Mouse (Mus musculus) stomach, embryonic 16.5 days (tissue): Measurements from ENCODE around the gene Parp12. TPM values are rescaled to one million over a fixed set of nuclear protein-coding genes. Genes with fewer than 3 reads are reported as not detected.

Experiments
- ATAC-seq: fragments of 200-750 bp; cut with Nextera tagmentation; 2 replicates; pipeline ENCODE4 v1.8.0; 2017; ENCODE audit warnings: moderate number of reproducible peaks, moderate TSS enrichment; ENCODE audit not compliant: insufficient read depth, low FRiP score
- H3K27ac ChIP-seq: fragments of 300-500 bp; sonication (generic); 2 replicates; pipeline ENCODE4 v1.5.1; 2014; ENCODE audit warnings: low read length
- H3K27me3 ChIP-seq: fragments of 300-500 bp; sonication (generic); 2 replicates; pipeline ENCODE4 v1.6.1; 2014; ENCODE audit warnings: low read length, control low read depth, mixed read lengths; ENCODE audit not compliant: control insufficient read depth, insufficient read depth
- H3K36me3 ChIP-seq: fragments of 300-500 bp; sonication (generic); 2 replicates; pipeline ENCODE4 v1.6.1; 2014; ENCODE audit warnings: low read length; ENCODE audit not compliant: control insufficient read depth, insufficient read depth
- H3K4me1 ChIP-seq: fragments of 300-500 bp; sonication (generic); 2 replicates; pipeline ENCODE4 v1.6.1; 2014; ENCODE audit warnings: low read length, control low read depth, mixed read lengths; ENCODE audit not compliant: control insufficient read depth, insufficient read depth
- H3K4me2 ChIP-seq: fragments of 300-500 bp; sonication (generic); 2 replicates; pipeline ENCODE4 v1.6.1; 2014; ENCODE audit warnings: low read depth, low read length, mixed read lengths
- H3K4me3 ChIP-seq: fragments of 300-500 bp; sonication (generic); replicated peaks from 2 replicates; pipeline ENCODE4 v1.5.1; 2014; ENCODE audit warnings: mild to moderate bottlenecking, low read length
- H3K9ac ChIP-seq: fragments of 300-500 bp; sonication (generic); 2 replicates; pipeline ENCODE4 v1.6.1; 2014; ENCODE audit warnings: low read length
- H3K9me3 ChIP-seq: fragments of 300-500 bp; sonication (generic); replicated peaks from 2 replicates; pipeline ENCODE4 v1.6.1; 2016; ENCODE audit warnings: low read length, control low read depth; ENCODE audit not compliant: control insufficient read depth
- WGBS: fragments of 180-500 bp; shearing (Covaris S2); extraction: QIAGEN DNeasy Blood & Tissue Kit; methylation state at CpG from one replicate; pipeline ENCODE4 v1.1.7; 2014; 5-methylcytosine and 5-hydroxymethylcytosine counted together
- polyA plus RNA-seq: library from polyadenylated mRNA; unstranded; fragments of >200 nt; fragmentation: Nextera tagmentation; extraction: Ambion mirVana; gene quantifications from 2 replicates; pipeline ENCODE4 v1.2.1, GENCODE M21; 2015

Parp12 gene
- polyA plus RNA-seq, 1 experiment from 2014 or later, result 9.7 TPM

GRCm38 (mm10) chr6:39061180-39061579, 57.0 kb downstream of the Parp12 start:
- no peak for ATAC-seq
- Histone ChIP-seq H3K4me1 (peaks cover 16% of the 10 kb centered on the region), H3K27me3 (no peaks in the 10 kb centered on the region), H3K9ac (no peak overlapping the region), H3K27ac (0 out of 2 replicates have a peak overlapping the region, but pooled peaks have one; percentile 21), H3K4me2 (no peak overlapping the region), H3K36me3 (no peaks in the 10 kb centered on the region), H3K4me3 (no peak overlapping the region), H3K9me3 (no peaks in the 10 kb centered on the region)
- WGBS, result 25% methylated on average over 4 of the region's 4 CpGs

- no peaks in the 10 kb centered on the region for H3K27me3 ChIP-seq
- WGBS, result 29% methylated on average over 12 of the region's 12 CpGs
- H3K4me3 ChIP-seq, result no peak overlapping the region
- H3K4me2 ChIP-seq, result no peak overlapping the region
- H3K36me3 ChIP-seq, result no peaks in the 10 kb centered on the region
- H3K9ac ChIP-seq, result no peak overlapping the region
- H3K4me1 ChIP-seq, result peaks cover 20% of the 10 kb centered on the region
- ATAC-seq, result peak; percentile 51; the same call in 1 of the 2 replicates
- peak overlapping the region; percentile 64 for H3K27ac ChIP-seq
- H3K9me3 ChIP-seq, result no peaks in the 10 kb centered on the region
Observed at GRCm38 (mm10) chr6:39059547-39060497, 58.3 kb downstream of the Parp12 start.

- Histone ChIP-seq H3K27ac (peak overlapping the region; percentile 64), H3K4me2 (no peak overlapping the region), H3K4me3 (no peak overlapping the region), H3K9me3 (no peaks in the 10 kb centered on the region), H3K4me1 (peaks cover 20% of the 10 kb centered on the region), H3K9ac (no peak overlapping the region), H3K27me3 (no peaks in the 10 kb centered on the region), H3K36me3 (no peaks in the 10 kb centered on the region)
- WGBS, result 19% methylated on average over 3 of the region's 3 CpGs
- ATAC-seq, result no peak
Observed at GRCm38 (mm10) chr6:39058936-39059335, 59.2 kb downstream of the Parp12 start.

- Histone ChIP-seq H3K27me3 (no peaks in the 10 kb centered on the region), H3K36me3 (no peaks in the 10 kb centered on the region), H3K4me1 (peaks cover 20% of the 10 kb centered on the region), H3K4me3 (no peak overlapping the region), H3K9me3 (no peaks in the 10 kb centered on the region), H3K9ac (no peak overlapping the region), H3K27ac (no peak overlapping the region), H3K4me2 (no peak overlapping the region)
- ATAC-seq, result no peak
- 48% methylated on average over 3 of the region's 3 CpGs for WGBS
Observed at GRCm38 (mm10) chr6:39058389-39058788, 59.8 kb downstream of the Parp12 start.

GRCm38 (mm10) chr6:39057161-39057560, 61.0 kb downstream of the Parp12 start:
- no peaks in the 10 kb centered on the region for H3K36me3 ChIP-seq
- ATAC-seq, result no peak
- 77% methylated on average over 1 of the region's 1 CpGs for WGBS

DNA sequence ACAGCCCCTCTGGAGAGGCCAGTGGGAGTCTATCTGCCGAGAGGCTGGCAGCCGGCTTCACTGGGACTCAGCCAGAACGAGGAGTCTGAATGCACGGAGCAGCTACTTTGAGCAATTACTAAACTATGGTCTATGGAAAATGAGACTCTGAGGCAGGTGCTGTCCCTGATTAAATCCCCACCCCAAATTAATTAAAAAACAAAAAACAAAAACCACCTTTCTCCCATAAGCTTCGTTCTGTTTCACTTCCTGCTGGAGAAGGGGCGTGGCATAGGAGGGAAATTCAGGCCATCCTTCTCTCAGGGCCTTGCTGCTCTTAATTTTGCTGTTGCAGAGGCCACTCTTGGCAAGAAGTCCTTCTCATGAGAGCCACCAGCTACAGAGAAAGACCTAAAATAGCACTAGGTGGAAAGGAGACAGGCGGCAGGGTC, 62.3 kb downstream of the Parp12 start:
- Histone ChIP-seq H3K9ac (peak overlapping the region; percentile 34), H3K27me3 (no peaks in the 10 kb centered on the region), H3K4me3 (no peak overlapping the region), H3K4me1 (peaks cover 18% of the 10 kb centered on the region), H3K9me3 (no peaks in the 10 kb centered on the region), H3K4me2 (no peak overlapping the region), H3K27ac (no peak overlapping the region), H3K36me3 (no peaks in the 10 kb centered on the region)
- no peak for ATAC-seq
- WGBS, result 48% methylated on average over 7 of the region's 7 CpGs

More at GRCm38 (mm10) chr6:39057161-39057560, 61.0 kb downstream of the Parp12 start:
- Histone ChIP-seq H3K4me2 (no peak overlapping the region), H3K9ac (no peak overlapping the region), H3K27me3 (no peaks in the 10 kb centered on the region), H3K27ac (no peak overlapping the region), H3K4me3 (no peak overlapping the region), H3K4me1 (peaks cover 20% of the 10 kb centered on the region), H3K9me3 (no peaks in the 10 kb centered on the region)

DNA sequence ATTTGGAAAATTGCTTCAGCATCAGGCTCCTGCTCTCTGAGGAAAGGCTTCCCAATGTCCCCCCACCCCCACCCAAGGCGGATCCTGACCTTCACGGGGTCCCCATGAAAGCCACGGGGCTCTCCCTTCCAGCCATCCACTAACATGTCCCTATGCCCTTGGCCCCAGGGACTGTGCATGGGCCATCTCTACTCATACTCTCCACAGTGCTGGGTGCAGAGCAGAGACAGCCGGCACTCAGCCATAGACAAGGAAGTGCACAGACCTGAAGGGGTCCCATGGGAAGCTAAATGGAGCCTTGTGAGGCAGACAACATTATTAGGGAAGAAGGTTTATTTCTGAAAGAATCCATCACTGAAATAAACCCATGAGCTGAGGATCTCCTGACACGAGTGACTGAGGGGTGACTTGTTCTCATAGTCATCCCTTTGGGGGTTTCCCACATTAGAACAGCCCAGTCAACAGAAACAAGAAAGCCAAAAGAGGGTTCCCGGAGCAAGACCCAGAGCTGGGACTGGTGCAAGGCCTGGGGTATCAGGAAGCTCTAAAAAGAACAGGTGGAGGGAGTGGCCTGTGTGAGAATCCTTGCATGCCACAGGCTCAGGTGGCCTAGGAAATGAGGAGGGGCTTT, 63.2 kb downstream of the Parp12 start:
- H3K27me3 ChIP-seq, result no peaks in the 10 kb centered on the region
- H3K4me2 ChIP-seq, result no peak overlapping the region
- H3K9me3 ChIP-seq, result no peaks in the 10 kb centered on the region
- ATAC-seq, result no peak
- H3K9ac ChIP-seq, result no peak overlapping the region
- H3K36me3 ChIP-seq, result no peaks in the 10 kb centered on the region
- peaks cover 22% of the 10 kb centered on the region for H3K4me1 ChIP-seq
- 76% methylated on average over 6 of the region's 6 CpGs for WGBS
- no peak overlapping the region for H3K4me3 ChIP-seq
- no peak overlapping the region for H3K27ac ChIP-seq

GRCm38 (mm10) chr6:39054206-39054864, 63.8 kb downstream of the Parp12 start:
- WGBS, result 83% methylated on average over 13 of the region's 13 CpGs
- Histone ChIP-seq H3K9me3 (no peaks in the 10 kb centered on the region), H3K4me3 (no peak overlapping the region), H3K9ac (0 out of 2 replicates have a peak overlapping the region, but pooled peaks have one; percentile 11), H3K4me2 (no peak overlapping the region), H3K36me3 (no peaks in the 10 kb centered on the region), H3K4me1 (peaks cover 16% of the 10 kb centered on the region), H3K27ac (no peak overlapping the region), H3K27me3 (no peaks in the 10 kb centered on the region)
- ATAC-seq, result no peak; the same call in 1 of the 2 replicates
